Mouse (Mus musculus) cerebellum, postnatal 25 days (tissue): ENCODE data around the gene Ppy.

Experiments used
- DNase-seq, 2 experiments: peaks; one replicate each; pipeline ENCODE4 v3.0.0; 2021; ENCODE audit warnings: mixed read lengths in 2 of 2

Gene Ppy

DNA sequence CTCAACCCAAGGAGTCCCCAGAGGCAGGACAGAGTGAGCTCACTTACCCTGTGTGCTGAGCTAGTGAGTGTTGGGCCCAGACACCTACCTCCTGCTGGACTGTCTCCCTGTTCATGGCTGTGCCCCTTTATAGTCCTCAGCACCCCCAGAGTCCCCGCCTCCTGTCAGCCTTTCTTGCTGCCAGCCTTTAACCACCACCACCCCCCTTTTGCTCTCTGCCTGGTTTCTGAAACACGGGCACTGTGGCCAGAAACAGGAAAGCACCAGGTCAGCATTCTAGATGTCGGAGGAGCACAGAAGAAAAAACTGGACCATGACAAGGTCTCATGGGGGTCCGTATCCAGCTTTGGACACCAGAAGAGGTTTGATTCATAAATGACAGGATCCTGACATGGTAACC is at the start of gene Ppy:
Gene Ppy (minus strand): TSS at position 101 of the 400 bp plus-strand sequence.
- no peak for DNase-seq

DNA sequence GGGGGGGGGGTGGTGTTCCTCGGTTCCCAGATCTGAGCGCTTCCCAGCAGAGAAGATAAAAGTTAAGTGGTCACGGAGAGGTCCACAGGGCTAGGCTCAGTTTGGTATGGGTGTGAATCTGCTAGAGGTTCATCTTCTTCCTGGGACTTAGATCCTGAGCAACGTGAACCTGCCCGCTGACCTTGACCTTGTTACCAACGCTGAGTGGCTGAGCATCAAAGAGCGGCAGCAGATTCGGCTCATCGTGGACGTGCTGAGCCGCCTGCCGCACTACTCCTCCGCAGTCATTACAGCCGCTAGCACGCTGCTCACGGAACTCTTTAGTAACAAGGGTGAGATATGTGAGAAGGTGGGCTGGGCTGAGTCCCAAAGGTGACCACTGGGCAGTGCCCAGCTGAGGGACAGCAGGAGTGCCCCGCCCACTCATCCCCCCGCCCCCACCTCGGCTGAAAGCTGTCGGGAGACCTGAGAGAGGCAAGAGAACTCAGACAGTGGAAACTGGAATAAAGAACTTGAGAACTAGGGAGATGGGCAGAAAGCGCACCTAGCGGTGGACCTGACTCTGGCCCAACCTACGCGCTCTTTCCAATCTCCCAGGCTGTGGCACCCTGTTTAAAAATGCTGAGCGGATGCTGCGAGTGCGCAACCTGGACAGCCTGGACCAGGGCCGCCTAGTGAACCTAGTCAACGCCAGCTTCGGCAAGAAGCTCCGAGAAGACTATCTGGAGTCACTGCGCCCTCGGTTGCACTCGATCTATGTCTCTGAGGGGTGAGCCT is 46.3 kb upstream of the Ppy start:
- no peak for DNase-seq

DNA sequence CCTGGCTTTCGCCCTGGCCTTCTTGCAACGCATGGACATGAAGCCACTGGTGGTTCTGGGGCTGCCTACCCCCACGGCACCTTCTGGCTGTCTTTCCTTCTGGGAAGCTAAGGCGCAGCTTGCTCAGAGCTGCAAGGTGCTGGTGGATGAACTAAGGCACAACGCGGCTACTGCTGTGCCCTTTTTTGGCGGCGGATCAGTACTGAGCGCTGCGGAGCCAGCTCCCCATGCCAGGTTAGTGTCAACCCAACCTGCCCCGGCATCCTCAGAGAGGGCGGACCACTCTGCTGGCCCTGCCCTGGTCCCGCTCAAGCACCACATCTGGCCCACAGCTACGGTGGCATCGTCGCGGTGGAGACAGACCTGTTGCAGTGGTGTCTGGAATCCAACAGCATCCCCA is 45.4 kb upstream of the Ppy start:
- no peak for DNase-seq

DNA sequence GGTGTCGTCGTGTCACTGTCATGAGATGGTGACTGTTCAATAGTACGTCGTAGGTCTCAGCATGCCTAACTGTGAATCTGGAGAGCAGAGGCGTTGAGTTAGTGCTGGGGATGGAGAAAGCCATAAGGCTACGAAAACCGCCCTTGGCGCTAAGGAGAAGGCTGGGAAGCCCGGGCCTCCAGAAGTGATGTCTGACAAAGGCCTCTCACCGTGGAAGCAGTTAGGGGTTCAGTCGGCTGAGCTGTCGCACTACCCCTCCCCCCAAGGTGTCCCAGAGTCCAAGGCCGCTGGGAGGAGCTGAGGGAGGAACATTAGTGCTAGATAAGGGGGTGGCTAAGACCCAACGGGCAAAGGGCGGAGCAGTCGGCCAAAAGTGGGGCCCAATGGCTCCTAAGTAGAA is 44.9 kb upstream of the Ppy start:
- no peak for DNase-seq

DNA sequence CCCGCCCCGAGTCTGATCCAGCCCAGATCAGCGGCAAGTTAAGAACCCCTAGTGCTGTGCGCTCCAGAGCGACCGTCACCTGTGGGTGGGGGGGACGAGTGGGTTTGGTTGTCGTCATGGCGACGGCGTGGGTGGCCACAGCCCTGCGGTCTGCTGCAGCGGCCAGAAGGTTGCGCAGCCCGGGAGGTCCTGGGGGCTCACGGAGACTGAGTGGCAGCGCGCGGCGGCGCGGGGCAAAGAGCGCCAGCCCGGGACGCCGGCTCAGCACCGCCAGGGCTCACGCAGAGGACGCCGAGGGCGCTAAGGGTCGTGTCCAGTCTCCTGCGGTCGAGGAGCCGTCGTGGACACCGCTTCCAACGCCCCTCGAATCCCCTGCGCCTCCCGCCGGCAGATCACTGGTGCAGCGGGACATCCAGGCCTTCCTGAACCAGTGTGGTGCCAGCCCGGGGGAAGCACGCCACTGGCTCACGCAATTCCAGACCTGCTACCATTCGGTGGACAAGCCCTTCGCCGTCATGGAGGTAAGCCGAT is 44.4 kb upstream of the Ppy start, which contains the start of gene Nags:
Gene Nags (plus strand): TSS at position 43 of the 531 bp plus-strand sequence.
- DNase-seq = no peak

DNA sequence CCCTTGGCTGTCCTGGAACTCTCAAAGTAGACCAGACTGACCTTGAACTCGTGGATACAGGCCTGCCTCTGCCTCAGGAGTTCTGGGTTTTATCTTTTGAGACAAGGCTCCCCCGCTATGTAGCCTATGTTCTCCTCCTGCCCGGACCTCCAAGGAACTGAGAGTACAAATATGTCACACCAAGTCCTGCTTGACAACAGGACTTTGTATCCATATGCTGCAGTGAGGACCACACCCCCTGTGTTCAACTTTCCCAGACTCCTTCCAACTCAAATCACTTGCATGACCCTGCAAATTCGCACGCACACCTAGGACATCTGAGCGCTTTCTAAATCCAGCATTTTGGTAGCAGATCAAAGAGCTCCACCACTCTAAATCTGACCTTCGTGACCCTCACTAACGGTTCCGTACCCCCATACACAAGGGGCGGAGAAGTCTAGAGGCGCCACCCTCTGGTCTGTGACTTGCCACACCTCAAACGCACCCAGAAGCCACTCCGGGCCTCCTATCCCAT is 43.9 kb upstream of the Ppy start:
- DNase-seq = no peak

DNA sequence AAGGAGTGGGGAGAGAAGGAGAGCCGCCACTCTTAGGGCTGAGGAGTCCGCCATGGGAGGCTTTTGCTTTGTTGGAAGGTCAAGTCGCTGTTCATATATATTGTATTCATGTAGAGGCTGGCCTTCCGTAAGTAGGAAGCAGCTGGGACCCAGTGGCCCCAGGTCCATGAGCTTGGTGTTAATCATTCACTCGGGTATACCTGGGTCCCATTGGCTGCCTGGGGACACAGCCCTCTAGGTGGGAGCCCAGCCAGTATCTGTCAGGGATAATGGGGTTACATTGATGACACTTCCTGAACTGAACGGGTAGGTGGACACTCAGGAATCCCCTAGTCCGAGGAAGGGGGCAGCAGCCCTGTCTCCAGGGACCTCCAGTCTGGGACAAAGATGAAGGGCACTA is 41.2 kb upstream of the Ppy start:
- DNase-seq = no peak

DNA sequence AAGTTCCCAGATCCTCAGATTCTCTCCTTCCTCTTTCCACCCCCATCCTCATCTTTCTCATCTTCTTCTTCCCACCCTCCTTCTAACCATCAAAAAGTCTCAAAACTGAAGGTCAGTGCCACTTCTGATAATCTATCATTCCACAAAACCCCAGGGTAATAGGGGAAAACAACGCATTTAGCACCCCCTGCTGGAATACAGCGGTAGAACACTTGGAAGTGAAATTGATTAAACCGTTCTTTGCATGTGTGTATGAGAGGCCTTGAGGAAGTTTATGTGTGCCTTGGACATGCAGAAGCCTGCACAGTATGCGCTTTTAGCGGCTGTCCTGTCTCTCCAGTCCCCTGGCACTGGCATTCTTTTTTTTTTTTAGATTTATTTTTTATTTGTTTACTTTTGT is 39.4 kb upstream of the Ppy start:
- peak; percentile 53 to 78 for DNase-seq

DNA sequence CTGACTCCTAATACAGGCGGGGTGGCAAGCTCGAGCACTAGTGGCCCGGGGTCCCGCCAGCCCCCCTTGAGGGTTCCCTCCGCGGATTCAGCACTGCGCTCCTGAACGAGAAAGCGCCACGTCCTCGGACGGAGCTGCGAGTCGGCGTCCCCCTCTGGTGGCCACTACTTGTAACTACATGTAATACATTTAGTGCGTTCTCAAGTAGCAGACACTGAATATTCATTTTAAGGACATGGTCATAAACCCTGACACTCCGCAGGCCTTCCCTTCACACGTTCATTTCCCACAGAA is 37.3 kb upstream of the Ppy start:
- DNase-seq = peak; percentile 73 to 86

DNA sequence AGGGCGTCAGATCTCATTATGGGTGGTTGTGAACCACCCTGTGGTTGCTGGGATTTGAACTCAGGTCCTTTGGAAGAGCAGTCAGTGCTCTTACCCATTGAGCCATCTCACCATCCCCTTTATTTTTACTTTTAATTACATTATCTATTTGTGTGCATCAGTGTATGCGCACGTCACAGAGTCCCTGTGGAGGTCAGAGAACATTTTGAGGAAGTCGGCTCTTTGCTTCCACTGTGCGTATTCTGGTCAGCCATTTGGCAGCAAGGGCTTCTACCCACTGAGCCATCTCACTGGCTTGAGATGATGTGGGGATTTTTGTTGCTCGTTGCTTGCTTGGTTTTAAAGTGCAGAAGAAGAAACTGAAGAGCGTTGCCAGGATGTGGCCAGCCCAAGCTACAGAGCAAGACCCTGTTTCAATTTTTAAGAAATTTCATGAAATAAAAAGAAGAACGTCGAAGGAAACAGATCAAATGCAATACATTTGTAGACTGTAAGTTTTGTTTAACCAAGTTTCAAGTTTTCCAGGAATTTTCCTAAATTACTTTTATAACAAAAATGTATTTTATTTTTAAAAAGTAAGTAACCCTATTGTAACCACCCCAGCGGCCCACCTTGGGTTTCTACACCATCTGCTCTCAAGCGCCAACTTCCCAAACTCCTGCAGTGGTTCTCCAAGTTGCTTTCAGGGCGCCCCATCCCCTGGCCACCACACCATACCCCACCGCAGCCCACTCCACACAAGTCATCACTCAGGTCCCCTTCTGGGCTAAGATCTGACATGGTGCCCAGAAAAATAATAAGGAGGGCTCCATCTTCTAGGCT is 36.7 kb upstream of the Ppy start:
- no peak for DNase-seq

DNA sequence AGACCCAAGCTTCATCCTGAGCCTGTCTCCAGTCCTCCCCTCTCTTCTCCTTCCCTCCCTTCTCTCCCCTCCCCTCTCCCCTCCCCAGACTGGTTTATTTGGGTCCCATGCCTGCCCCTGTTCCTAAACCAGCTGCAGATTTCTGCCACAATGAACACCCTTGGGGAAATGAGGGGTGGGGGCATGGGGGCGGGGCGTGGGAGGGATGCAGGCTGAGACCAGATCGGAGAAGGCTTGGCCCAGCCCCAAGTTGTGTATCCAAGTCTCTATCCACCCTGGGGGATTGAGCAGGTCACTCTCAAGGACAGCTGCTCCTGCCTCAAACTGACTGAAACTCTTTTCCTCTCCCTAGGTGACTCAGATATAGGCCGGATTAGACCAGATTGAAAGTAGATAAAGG is 33.4 kb upstream of the Ppy start:
- DNase-seq = no peak

DNA sequence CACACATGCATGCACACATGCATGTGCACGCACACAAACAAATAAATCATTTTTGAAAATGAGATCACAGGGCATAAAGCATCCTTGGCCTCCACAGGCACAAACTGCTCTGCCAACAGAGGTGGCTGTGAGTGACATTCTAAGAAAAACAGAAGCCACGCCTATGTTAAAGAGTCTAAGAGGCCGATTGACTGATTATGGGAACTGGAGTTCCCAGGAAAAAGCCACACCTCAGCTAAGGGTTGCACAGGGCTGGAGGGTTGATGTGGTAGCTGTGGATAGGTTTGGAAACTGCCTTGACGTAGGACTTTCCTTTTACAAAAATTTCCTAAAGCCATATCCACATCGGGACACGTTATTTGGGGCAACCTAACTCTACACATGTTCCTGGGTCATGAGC is 16.3 kb upstream of the Ppy start:
- no peak for DNase-seq

DNA sequence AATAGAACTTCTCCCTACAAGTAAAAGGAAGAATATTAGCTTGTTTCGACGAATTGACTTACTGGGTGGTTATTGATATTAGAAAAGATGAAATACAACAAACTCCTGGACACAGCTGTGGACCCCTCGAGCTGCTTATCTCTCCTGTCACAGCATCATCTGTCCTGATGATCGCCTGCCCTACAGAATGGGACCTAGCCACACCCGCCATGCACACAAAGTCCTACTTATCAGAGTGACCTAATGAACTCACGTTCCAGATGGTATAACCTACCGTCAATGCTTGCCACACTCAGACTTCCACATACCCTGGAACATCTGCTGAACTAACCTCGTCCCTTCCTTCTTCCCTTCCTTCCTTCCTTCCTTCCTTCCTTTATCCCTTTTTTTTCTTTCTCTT is 15.1 kb upstream of the Ppy start:
- DNase-seq = no peak

DNA sequence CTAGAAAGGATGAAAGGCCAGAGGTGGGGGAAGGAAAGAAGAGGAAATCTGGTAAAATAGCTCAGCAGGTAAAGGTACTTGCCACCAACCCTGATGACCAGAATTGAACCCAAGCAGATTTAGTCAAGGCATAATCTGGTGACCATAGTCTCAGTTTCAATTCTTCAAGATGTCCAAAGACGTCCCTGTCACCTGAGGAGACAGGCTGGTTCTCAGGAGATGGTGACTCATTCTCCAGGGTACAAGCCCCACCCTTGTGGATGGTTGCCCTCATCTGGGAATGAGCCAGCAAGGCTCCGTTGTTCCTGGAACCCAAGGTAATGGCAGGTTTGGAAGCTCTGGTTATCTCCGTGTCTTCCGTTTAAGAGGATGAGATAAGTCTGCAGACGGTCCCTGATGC is 10.5 kb upstream of the Ppy start:
- DNase-seq = no peak

DNA sequence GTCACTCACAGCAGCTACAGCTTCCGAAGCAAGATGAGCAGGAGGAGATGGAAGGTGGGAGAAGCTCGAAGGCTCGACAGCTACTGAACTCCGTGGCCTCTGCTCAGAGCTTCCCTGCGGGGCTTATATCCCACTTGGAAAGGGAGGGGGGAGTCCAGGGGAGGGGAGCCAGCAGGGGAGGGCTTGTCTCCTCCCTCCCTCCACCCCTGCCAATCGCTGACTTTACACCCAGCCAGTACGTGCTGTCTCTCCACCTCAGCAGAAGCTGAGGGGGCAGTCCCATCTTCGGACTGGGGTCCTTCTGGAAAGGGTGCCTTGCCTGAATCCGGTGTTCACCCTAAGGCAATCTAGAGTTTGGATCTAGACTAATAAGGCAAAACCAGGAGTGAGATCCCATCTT is 6.6 kb upstream of the Ppy start, which contains the start of gene Pyy:
Gene Pyy (minus strand): TSS at position 101 of the 400 bp plus-strand sequence.
- DNase-seq = no peak

DNA sequence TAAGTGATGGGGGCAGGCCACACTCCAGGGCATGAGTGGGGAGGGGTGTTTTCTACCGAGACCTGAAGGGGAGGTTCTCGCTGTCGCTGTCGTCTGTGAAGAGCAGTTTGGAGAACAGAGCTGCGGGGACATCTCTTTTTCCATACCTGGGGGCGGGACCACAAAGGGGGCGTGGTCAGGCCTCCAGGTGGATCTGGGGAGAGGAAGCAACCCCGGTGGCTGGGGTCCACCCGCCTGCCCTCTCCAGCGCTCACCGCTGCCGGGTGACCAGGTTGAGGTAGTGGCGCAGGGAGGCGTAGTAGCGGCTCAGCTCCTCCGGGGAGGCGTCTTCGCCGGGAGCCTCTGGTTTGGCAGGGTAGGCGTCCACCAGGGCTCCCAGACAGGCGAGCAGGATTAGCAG is 5.8 kb upstream of the Ppy start:
- DNase-seq = no peak

DNA sequence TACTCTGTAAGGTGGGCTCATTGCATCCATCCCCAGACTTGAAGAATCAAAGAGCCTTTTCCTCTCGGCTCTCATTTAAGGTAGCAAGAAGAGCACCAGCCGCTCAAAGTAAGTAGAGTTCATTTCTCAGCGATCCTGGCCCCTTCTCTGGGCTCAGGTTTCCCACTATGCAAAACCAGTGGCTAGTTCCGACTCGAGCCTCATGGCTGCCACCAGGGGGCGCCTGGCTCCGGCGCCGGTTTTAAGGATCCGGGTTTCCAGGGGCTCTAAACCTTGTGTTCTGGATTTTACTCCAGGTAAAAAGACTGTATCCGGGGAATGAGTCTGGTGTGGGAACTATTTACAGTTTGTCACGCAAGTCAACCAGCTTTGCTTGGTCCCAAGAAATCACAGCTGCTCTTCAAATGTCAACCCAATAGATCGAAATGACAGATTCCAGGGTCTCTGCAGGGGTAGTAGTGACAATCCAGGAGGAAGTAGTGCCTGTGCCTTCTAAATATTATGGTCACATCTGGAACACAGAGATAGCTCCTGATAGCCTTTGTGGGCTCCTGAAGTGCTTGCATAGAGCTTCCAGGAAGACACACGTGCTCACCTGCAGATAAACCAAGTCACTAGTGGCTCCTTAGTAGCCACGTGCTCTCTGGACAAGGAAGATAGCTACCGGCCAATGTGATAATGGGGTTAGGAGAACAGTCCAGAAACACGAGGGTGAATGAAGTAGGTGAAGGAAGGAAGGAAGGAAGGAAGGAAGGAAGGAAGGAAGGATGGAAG is 1.6 kb upstream of the Ppy start:
- peak; percentile 79 to 87 for DNase-seq

DNA sequence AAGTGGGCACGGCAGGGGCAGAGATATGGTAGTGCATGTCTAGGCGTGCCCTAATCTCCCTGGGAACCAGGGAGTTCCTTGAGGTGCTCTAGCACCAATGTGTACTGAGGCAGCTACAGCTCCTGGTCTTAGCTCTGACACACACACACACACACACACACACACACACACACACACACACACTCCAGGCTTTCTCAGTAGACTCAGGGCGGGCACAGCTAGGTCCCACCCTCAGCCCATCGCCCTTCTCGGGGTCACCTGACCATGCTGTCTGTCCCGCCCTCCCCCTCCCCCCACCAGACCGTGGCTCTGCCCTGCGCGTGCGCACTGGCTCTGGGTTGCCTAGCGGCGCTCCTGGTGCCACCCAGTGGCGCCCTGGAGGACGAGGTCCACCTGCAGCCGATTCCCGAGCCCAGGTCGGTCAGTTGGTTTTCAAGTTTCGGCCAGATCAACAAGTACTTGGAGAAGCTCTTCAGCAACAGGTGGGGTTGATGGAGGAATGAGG is 4.2 kb downstream of the Ppy start:
- DNase-seq = peak; percentile 77 to 88

DNA sequence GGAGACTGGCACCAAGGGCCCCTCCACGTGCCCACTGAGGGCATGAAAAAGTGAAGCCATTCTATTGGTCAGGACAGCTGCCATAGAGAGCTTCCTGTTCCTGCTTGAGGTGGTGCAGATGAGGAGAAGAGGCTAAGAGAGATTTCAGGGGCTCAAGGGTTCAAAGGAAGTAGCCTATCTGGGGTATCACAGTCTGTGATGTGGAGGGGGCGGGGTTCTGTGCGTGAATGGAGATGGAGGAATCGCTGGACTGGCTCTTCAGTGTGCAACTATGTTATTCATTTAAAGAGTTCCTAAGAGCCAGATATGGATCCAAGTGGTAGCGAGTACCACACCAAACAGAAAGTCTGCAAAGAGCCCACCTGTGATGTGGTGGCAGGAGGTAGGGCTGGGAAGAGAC is 4.7 kb downstream of the Ppy start:
- no peak for DNase-seq

DNA sequence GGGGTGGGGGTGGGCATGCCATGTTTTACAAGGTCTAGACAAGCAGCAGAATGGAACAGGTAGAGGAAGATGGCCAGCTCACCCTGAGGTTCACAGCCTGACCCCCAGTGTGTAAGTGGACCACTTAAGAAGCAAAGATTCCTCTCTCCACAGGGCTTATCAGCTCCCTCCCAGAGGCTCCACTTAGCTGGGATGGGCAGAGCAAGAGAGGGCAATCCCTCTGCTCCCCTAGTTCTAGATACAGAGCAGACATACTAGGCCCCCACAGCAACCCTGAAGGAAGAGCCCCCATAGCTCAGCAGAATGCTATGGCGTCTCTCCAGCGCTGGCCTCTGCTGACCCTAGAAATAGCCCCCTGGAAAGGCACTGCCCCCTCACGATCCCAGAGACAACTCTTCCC is 5.4 kb downstream of the Ppy start:
- no peak for DNase-seq

DNA sequence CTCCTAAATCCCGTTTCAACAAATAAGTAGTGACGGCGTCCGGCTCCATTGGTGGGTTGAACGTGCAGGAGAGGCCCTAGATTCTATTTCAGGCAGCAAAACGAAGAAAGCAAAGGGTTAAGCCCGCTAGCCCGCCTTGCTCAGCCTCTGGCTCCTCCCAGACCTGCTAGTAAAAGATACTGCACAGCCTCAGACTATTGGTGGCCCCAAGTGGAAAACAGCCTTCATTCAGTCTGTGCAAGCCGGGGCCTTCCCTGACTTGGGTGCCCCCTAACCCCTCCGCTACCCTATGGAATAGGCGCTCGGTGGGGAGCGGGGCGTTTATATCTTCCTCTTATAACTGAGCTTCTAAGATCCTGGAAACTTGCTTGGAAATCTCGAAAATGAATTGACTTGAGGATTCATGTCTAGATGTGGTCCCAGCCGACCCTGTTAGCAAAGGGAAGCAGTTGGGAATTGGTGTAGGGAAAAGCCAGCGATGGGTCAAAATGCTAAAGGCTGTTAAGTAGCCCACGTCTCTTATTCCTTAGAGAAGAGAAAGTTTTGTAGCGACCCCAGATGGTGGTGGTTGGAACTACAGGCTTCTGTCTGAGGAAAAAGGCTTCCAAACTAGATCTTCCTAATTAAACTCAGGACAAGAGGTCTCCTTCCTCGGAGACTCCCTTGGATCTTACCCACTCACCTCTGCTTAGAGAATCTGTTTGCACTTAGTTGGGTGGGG is 11.9 kb downstream of the Ppy start:
- peak; percentile 70 to 85 for DNase-seq
